Mouse (Mus musculus) naive thymus-derived CD4-positive, alpha-beta T cell, adult 5 months (primary cell): ENCODE measurements around the gene Smarcd1. TPM values are rescaled to one million over a fixed set of nuclear protein-coding genes. Genes with fewer than 3 reads are reported as not detected.

Experiments used
- polyA plus RNA-seq: library from polyadenylated mRNA; unstranded; fragments of 100-300 nt; shearing (Covaris generic); gene quantifications from one replicate; pipeline ENCODE4 v1.2.1, GENCODE M21; 2017

Gene Smarcd1
- 36.0 TPM for polyA plus RNA-seq

DNA sequence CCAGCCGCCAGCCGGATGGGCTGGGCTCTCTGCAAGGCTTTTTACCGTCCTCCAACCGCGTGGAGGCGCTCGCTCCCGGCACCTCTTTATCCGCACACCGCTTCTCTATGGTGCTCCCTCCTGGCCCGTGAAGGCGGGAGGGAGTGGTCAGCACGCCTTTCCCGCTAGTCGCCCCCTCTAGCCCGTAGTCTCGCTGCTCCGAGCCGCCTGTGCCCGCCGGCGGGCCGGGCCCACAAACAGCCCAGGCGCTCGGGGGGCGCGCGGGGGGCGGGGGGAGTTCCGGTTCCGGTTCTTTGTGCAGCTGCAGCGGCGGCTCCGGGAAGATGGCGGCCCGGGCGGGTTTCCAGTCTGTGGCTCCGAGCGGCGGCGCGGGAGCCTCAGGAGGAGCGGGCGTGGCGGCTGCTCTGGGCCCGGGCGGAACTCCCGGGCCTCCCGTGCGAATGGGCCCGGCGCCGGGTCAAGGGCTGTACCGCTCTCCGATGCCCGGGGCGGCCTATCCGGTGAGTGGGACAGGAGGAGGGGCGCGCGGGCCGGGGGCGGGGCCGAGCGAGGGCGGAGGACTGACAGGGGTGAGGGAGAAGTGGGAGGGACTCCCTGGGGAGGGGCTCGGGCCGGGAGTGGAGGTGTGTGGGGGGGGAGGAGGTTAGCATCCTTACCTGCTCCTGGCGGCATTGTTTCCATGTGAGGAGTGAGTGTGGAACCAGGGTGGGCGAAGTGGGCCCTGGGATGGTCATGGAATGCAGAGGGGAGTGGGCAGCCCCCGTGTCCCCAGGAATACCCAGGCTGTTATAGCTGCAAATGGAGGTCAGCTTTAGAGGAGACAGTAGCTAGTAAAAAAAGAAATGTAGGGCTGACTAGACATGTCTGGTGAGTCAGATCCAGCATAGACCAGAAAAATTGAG lies at the start of gene Smarcd1:
Gene Smarcd1 (plus strand): TSS at position 131 of the 902 bp plus-strand sequence.

DNA sequence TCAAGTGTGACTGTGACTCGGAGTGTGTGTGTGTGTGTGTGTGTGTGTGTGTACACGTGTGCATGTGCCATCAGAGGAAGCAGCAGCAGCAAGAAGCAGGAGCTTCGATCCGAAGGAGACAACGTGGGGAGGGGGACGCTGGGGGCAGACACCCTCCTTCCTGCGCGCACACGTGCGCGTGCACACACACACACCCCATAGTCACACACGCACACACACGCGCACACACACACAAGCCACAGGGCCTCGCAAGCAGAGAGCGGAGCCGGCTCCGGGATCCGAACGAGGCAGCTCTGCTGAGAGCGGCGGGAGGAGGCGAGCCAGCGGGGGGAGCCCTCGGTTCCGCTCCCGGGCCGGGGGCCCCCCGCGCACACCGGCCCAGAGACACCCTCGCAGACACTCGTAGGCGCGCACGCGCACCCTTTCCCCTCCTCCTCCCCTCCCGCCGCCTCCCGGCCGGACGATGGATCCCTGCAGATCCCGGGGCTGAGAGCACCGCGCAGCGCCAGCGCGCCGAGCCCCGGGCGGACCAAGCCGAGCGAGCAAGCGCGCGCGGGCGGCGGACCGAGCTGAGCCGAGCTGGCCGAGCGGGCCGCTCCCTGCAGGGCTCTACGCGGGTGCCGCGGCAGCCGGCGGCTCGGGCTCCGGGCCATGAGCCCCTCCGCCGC lies 31.6 kb upstream of the Smarcd1 start, which contains the start of gene Asic1:
Gene Asic1 (plus strand): TSS at position 215 of the 668 bp plus-strand sequence.

GRCm38 (mm10) chr15:99705440-99706048 lies 3.6 kb downstream of the Smarcd1 start, which contains the start of gene Gm17349:
Gene Gm17349, minus strand, starts transcription at chr15:99705490.

DNA sequence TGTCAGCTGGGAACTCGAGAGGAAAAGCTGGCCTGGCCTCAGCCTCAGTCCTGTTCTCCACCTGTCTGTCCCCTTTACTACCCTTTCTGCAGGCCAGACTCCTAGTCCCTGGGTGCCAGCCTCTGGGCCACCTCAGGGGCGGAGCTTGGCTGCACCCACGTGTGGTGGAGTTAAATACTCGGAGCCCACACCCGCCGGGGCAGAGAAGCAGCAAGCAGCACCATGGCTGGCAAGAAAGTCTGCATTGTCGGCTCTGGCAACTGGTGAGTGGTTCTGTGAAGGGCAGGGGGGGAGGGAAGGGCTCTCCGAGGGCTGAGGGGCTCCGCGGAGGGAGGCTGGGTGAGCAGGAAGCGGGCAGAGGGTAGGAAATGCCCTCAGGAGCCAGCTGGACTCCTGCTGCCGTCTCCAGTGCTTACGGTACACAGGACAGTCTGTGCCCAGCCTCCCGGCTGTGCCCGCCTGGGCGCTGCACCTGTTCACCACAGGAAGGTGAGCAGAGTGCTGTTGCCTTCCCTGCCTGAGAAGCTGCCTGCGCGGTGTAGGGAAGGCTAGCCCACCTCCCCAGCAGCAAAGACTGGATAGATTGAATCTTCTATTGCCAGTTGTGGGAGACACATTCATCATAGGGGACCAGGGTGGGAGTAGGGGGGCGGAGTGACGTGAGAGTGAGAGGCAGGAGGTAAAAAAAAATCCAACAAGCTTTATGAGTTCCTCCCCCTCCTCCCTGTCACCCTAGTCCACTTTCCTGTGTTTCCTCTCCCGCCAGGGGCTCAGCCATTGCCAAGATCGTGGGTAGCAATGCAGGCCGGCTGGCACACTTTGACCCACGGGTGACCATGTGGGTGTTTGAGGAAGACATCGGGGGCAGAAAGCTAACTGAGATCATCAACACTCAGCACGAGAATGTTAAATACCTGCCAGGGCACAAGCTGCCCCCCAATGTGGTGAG lies 15.7 kb downstream of the Smarcd1 start, which contains the start of gene Gpd1:
Gene Gpd1 (plus strand): TSS at position 130 of the 949 bp plus-strand sequence.

DNA sequence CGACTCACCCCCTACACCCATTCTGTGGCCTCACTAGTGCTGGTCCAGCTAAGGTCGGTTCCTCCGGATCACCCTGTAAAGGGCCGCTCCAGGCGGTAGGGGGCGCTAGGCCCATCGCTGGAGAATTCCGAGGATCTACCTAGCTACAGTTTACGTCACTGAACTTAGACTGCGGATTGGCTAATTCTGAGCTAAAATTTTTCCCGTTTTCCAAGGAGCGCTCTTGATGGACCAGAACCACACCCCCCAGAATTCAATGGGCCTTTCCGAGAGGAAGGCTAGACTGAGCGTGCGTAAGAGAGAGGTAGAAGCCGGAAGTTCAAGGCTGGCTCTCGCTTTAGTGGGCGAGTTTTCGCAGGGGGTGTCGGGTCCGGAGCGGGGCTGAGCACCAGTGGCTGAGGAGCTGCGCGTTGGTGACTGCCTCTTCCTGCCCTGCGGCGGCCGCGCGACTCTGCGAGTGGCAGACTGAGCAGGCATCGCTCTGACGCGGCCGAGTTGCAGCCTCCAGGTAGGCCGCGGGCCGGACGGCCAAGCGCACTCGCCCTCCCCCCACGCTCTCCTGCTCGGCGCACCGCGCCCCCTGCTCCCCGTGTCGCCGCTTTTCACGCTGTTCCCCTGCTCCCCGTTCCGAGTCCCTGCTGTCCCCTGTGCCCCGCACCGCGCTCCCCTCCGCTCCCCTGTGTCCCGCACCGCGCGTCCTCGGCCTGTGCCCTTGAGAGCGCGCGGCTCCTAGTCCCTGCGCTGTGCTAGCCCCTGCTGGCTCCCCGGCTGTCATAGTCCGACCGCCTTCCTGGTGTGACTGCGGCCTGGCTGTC lies 23.6 kb downstream of the Smarcd1 start, which contains the start of gene Cox14:
Gene Cox14 (plus strand): TSS at position 278 of the 815 bp plus-strand sequence.

Other genes starting within 250 kb of the Smarcd1 start
- gene Nckap5l, start 244.4 kb upstream of the Smarcd1 start, polyA plus RNA-seq, result 27.7 TPM
- 13.2 TPM for gene Bcdin3d, start 227.4 kb upstream of the Smarcd1 start, polyA plus RNA-seq
- 0.02 TPM for gene Faim2, start 174.0 kb upstream of the Smarcd1 start, polyA plus RNA-seq
- not detected for gene Aqp2, start 123.1 kb upstream of the Smarcd1 start, polyA plus RNA-seq
- not detected for gene Aqp5, start 111.3 kb upstream of the Smarcd1 start, polyA plus RNA-seq
- not detected for gene Aqp6, start 100.7 kb upstream of the Smarcd1 start, polyA plus RNA-seq
- 4.4 TPM for gene Racgap1, start 50.5 kb upstream of the Smarcd1 start, polyA plus RNA-seq
- gene Asic1, start 31.8 kb upstream of the Smarcd1 start, polyA plus RNA-seq, result 0.80 TPM
- not detected for gene Gm17349, start 3.4 kb downstream of the Smarcd1 start, polyA plus RNA-seq
- not detected for gene Gpd1, start 15.4 kb downstream of the Smarcd1 start, polyA plus RNA-seq
- 126 TPM for gene Cox14, start 23.5 kb downstream of the Smarcd1 start, polyA plus RNA-seq
- 65.3 TPM for gene Cers5, start 70.8 kb downstream of the Smarcd1 start, polyA plus RNA-seq
- 0.29 TPM for gene Lima1, start 173.3 kb downstream of the Smarcd1 start, polyA plus RNA-seq